Mouse (Mus musculus): ENCODE measurements at regions not wholly inside any gene's neighbourhood (a gene's known extent, or its start where the extent isn't known, plus 50 kb on each side); places are given as distances from the start of the nearest gene placed in this dataset.
A peak's percentile ranks its signal among the peaks of the same experiment; 100 is the strongest.

DNA sequence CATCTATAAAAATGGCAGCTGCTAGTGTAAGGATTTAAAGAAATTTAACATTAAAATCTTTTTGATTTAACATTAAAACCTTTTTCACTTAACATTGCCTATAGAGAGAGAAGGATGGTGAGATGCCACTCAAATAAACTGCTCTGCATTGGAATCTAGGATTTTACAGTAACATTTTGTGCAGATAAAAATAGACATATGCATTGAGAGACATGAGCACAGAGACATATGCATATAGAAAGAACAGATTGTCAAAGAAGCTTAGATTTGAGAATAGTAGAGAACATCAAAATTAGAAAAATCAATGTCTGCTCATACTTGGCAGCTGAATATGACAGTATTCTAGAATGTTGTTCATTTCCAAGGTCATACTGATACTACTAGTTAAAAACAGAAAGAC is 220.2 kb downstream of the Arap2 start:
- no peak for DNase-seq

DNA sequence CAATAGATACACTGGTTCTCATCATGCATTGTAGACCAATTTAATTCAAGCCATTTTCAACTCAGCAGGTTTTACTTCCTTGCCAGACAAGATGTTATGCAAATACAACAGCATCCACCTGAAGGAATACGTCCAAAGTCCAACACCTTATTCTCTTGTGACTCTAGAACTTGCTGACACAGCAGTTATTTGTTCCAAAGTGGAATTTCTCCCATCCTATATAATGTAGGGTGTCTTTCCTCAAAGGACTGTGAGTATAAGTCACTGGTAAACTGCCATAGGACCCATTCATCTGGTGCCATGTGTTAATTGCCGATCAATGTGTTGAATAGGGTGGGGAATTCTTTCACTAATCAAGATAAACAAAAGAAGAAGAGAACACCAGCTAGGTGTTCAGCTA is 226.7 kb downstream of the Arap2 start:
- no peak for DNase-seq

DNA sequence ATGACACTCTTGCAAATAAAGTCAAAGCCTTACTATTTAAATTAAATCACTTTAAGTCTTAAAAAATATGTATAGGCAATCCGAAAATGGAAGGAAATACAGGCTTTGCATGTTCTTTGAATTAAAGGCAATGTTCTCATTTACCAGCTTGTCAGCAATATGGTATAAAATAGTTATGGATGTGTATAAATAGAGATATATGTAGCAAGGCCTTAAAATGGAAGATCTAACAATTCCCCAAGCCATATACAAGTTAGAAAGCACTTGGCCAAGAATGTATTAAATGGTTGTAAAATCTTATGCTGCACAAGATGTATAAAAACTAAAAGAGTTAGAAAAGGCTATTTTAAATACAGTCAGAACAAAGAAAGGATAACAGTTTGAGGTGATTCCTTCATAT is 254.1 kb downstream of the Arap2 start:
- no peak for DNase-seq

DNA sequence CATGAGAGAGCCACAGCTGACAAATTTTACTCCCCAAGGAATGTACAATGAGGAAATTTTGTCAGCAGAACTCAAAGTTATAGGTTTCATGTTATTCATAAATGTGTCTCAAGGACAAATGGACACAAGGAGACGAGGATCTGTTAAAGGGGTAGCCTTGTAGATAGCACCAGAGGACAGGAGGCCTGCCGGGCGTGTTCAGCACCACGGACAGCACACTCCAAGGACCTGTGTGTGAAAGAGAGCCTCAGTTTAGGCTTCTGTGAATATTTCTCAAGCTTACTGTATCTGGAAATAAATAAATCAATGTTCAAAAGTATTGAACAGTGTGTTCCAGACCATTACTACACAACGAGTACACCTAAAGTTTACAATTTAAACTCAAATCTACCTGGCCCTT is 282.4 kb downstream of the Arap2 start:
- peak; percentile 28 to 41 for DNase-seq

DNA sequence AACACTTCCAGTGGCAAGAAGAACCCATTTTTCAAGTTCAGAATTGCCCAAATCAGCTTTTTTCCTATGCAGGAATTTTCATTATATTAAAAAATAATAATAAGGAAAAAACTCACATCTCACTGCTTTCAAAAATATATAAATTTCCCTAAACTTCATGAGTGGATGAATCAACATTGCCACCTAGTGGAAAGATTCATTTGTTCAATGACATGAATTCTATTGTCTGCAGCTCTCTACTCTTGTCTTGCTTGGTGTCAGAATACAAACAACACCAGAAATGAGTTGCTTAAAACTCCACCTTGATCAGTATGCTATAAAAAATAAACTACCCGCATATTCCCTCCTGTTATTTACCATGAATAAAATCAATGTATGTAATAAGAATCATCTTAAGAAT is 285.0 kb downstream of the Arap2 start:
- no peak for DNase-seq

DNA sequence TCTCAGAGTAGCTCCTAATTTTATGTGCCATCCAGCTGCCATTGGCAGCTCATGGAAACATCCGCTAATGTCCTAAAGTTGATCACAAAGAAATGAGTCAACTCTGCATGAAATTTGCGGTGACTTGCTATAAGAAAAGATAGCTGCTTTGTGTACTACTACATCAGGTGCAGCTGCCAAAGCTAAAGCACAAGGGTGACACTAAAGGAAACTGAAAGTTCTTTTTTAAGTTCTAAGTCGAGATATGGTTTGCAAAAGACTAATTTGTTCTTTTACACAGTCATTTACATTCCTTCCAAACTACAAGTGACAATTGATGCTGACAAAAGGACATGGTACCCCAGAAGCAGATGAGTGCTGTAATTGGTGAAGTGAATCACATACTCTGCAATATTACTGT is 292.5 kb downstream of the Arap2 start:
- DNase-seq = no peak

DNA sequence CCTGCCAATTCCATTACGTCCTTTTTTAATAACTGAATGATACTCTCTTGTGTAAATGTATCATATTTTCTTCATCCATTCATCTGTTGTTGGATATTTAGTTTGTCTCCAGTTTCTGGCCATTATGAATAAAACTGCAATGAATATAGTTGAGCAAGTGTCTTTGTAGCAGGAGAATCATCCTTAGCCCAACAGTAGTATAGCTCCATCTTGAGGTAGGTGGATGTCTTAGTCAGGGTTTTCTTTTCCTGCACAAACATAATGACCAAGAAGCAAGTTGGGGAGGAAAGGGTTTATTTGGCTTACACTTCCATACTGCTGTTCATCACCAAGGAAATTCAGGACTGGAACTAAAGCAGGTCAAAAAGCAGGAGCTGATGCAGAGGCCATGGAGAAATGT is 299.2 kb downstream of the Arap2 start:
- no peak for DNase-seq

DNA sequence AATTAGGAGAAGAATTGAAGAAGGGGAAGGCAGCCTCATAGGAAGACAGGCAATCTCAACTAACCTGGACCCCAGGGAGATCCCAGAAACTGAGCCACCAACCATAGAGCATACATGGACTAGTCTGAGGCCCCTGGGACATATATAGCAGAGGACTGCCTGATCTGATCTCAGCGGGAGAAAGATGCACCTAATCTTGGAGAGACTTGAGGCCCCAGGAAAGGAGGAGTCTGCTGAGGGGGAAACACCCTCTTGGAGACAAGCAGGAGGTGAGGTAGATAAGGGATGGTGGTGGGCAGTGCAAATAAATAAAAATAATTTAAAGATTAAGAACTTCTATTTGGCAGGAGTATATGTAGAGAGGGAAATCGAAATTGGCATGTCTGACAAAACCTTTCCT is 303.4 kb downstream of the Arap2 start:
- no peak for DNase-seq

Measured in kidney, postnatal 25 days (tissue).